Mouse (Mus musculus) induced T-regulatory cell, adult 2 months (primary cell): ENCODE results near the gene Gm3336.

Experiments
- DNase-seq: peaks from one replicate; pipeline ENCODE4 v3.0.0-alpha.2; 2012; ENCODE audit warnings: low read depth

The Gm3336 gene

DNA sequence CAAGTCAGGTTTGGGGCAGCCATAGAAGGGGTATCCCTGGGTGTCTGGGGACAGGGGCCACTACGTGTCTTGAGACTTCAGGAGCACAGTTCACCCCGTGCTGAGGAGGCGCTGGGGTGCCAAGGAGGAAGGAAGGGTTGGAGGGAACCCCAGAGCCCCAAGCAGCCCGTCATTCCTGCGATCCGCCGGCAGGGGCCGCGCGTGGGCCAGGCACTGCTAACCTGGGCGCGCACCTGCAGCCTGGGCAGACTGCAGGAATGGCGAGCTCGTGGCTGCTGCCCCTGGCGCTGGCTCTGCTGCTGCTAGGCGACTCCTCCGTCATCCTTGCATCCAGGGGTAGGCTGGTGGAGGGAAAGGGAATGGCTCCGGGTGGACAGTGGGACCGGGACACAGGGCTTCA is at the start of gene Gm3336:
Gene Gm3336 (plus strand): TSS at position 247 of the 400 bp plus-strand sequence.
- DNase-seq, result peak; percentile 84

DNA sequence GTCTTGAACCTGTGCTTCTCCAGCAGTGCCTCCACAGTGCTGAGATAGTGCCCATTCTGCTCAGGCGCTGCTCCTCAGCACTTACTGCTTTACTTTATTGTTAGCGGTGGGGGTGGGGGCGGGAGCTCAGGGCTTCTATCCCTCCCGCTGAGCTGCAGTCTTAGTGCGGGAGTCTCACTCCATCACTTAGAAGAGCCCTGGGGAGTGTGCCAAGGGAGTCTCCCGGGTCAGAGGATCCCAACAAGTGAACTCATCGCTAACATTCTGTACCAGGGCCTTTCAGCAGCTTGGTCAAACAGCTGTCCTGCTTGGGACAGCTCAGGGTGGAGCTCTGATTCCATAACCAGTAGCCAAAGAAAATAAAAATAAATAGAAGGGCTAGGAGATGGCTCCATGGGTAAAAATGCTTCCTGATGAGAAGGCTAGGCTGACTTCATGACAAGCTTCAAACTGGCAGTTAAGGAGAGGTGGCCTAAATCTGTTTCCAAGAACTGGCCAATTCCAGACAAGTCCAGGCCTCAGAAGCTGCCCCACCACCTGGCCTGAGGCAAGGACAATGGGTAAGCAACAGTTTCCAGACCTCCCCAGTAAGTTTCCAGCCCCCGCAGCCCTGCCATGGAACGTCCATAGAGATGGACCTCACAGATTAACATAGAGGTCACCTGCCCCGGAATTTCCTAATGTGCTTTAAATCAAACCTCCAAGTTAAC is 46.6 kb upstream of the Gm3336 start:
- DNase-seq, result no peak

GRCm38 (mm10) chr8:70672325-70673078 is 45.8 kb upstream of the Gm3336 start:
- DNase-seq, result no peak

DNA sequence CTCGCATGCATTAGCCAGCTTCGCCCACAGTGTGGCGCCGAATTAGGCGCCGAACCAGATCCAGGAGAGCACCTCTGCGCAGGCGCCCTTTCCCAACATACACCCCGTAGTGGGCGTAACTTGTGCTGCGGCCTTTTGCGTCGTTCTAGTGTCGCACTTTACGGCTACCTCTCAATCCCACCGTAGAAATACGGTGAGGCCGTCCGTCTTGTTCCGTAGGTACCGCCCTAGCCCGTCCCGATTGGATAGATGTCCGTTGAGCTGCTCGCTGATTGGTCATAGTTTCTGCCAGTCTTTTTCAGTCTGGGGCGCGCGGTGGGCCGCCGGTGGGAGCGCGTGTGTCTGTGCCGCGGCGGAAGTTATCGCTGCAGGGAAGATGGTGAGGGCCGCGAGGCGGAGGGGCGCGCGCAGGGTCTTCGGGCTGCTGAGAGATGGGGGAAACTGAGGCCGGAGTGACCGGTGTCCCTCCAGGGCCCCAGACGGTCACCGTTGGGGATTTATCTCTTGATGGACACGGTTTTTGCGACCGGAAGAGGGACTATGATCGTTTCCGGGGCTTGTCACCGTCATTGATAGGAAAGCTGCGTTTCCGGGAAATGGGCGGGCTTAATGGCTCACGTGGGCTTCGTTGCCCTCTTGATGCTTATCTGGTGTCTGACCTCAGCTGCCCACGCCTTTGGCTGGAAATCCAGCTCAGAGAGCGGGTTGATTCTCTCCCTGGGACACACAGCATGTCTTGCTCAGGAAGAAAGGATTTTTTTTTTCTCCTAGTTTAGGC is 45.1 kb upstream of the Gm3336 start, which contains the start of gene Lsm4:
Gene Lsm4 (plus strand): TSS at position 170 of the 778 bp plus-strand sequence.
- DNase-seq, result peak; percentile 100

- DNase-seq, result no peak
These were observed 44.2 kb upstream of the Gm3336 start for GRCm38 (mm10) chr8:70674109-70674508.

DNA sequence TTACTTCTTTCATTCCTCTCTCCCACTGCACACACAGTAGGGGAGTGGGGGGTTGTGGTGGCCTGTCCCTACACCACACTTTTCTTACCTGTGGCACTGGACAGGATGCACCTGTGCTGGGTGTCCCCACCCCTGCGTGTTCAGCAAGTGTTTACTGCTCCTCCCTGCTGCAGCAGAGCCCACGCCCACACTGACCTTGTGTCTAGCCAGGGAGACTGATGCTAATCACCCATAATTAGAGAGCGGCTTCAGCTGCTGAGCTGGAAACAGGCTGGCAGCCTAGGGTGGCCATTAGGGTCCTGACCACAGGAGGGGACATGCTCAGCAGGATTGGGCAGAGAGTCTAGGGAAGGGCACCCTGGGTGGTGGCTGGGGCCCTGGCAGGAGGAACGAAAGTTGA is 43.6 kb upstream of the Gm3336 start:
- DNase-seq, result peak; percentile 67

DNA sequence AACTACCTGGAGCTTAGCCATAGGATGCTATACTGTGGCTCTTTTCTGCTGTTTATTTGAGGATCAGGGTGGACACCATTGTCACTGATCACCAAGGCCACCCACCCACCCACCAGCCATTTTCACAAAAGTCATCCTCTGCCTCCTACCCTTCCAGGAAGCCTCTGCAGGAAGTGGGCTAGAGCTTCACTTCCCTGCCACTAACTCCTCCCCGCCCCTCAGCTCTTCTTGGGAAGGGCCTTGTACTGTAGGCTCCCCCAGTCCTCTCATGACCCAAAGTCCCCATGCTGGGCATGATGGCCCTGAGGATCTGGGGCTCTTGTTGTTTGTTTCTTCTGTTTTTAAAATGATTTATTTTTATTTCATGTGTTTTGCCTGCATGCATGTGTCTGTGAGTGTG is 43.0 kb upstream of the Gm3336 start:
- DNase-seq, result peak; percentile 82

DNA sequence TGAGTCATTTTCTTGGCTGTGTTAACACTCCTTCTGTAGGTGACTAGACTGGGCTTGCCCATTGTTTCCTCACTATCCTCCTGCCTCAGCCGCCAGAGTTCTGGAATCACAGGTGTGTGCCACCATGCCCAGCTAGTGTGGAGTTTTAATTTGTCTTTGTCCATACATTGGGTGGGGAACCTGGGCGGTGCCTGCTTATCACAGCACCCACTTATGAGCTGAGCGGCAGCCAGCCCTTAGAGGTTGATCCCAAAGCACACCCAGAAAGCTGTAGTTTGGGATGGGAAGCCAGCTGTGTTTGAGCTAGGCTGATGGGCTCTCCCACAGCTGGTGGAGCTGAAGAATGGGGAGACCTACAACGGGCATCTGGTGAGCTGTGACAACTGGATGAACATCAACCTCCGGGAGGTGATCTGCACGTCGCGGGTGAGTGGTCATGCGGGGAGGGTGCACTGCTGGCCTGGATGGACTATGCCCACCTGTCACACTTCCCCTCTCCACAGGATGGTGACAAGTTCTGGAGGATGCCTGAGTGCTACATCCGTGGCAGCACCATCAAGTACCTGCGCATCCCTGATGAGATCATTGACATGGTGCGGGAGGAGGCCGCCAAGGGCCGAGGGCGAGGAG is 40.8 kb upstream of the Gm3336 start:
- no peak for DNase-seq

DNA sequence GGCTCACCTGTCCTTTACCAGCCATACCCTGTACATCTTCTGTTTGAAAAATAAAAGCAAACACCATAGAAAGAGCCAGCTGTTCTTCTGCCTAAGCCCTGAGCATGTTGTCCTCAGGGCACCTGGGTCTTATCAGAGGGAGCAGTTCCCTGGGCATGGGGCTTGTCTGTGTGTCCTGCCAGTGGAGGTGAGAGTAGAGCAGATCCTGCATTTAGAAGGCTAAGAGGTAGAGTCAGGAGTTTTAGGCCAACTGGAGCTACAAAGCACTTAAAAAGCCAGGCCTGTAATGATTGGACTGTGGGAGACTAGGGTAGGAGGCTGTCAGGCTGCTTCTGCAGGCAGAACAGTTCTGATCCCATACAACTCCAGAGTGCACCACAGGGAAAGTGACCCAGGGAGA is 39.7 kb upstream of the Gm3336 start:
- no peak for DNase-seq

GRCm38 (mm10) chr8:70679404-70679803 is 38.9 kb upstream of the Gm3336 start:
- DNase-seq, result no peak

DNA sequence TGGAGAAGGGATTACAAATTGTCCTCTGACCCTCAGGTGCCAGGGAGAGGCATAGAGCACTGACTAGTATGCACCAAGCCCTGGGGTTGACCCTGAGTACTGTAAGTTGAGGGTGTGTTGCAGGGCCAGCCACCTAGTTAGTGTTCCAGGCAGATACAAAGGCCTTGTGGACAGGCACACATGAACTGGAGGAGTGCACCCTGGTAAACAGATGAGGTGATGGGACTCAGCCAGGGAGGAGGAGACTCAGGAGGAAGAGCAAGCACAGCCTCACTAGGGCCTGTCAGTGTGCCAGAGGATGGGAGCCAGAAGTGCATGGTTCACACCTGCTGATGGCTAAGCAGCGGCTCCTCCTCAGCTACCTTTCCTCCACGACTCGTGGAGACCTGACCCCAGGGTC is 38.3 kb upstream of the Gm3336 start:
- no peak for DNase-seq

DNA sequence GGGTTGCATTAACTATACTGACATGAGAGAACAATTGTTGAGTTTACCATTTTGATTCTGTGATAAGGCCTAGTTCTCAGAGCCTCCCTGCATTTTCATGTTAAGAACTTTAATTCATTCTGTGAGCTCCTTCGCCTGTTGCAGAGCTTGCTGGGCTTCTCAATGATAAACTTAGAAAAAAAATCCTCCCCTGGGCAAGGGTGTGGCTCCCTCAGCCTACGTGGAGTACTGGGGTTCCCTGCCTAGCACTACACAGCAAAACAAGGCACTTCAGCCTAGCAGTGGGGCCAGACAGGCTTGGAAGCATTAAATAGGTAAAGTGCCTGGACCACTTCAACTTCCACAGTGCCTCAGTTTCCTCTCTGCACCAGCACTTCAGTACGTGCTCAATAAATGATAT is 36.9 kb upstream of the Gm3336 start:
- no peak for DNase-seq

- no peak for DNase-seq
These were observed 36.1 kb upstream of the Gm3336 start for GRCm38 (mm10) chr8:70682193-70682592.

DNA sequence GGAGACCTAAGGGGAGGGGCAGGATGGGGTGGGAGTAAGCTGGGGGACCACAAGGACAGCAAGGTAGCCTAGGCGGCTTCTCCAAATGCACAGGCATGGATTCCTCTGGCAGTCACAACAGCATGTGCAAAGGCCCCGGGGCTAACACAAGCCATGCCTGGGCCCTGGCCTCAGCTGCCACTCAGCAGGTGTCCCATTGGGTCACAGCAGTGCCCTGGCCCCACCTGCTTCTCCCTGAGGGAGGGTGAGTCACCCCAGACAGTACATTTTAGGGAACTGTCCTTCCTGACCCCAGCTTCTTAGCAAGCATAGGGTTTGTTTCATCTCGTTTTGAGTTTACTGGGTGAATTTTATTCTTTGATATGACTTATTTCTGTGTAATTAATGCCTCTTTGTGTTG is 35.7 kb upstream of the Gm3336 start:
- DNase-seq, result no peak

DNA sequence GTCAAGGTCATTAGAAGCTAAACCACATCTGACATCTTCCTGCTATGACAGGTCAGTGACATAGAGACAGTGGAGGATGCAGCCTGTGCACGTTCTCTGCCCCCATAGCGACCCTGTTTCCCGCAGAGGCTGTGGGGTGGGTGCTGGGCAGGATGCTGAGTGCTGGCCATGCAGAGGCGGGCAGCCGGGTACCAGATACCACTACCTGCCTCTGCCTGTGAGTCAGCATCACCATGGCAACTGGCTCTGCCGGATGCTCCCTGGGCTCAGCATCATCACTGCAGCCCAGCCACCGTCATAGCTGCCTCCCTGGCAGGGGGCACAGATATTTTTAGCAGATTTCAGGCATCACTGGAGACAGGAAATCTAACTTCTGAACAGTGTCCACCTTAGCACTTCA is 34.1 kb upstream of the Gm3336 start:
- peak; percentile 94 for DNase-seq

- DNase-seq, result no peak
These were observed 30.8 kb upstream of the Gm3336 start for GRCm38 (mm10) chr8:70687576-70687975.

- no peak for DNase-seq
These were observed 30.2 kb upstream of the Gm3336 start for GRCm38 (mm10) chr8:70688136-70688535.

GRCm38 (mm10) chr8:70689892-70690390 is 28.4 kb upstream of the Gm3336 start:
- no peak for DNase-seq

- no peak for DNase-seq
These were observed 27.1 kb upstream of the Gm3336 start for GRCm38 (mm10) chr8:70691230-70691629.

GRCm38 (mm10) chr8:70691727-70692231 is 26.6 kb upstream of the Gm3336 start:
- no peak for DNase-seq

DNA sequence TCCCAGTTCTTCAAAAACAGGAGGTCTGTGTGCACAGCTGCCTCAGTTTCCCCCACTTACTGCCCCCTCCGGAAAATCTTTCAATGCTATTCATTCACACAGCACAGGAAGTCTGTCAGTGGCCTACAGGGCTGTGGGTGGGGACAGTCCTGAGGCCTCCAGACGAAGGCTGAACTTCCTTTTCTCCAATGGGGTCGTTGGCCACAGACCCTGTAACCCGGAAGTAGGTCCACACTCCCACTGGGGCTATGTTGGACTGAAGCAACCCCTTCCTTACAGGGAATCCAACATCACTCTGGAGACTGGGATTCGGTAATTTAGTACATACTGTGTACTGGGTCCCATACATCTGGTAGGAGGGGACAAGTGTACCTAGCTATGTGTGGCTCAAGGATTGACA is 24.7 kb upstream of the Gm3336 start:
- DNase-seq, result peak; percentile 77
